Mouse (Mus musculus) forebrain, embryonic 10.5 days (tissue): Measurements from ENCODE around the gene Ccdc50. TPM values are rescaled to one million over a fixed set of nuclear protein-coding genes. Genes with fewer than 3 reads are reported as not detected.

Source experiments
- DNase-seq: peaks from one replicate; pipeline ENCODE4 v3.0.0-alpha.2; 2017; ENCODE audit warnings: low spot score; ENCODE audit errors: extremely low spot score
- H3K27ac ChIP-seq: fragments of 300-500 bp; sonication (generic); 2 replicates; pipeline ENCODE4 v1.5.1; 2016; ENCODE audit warnings: mild to moderate bottlenecking
- H3K27me3 ChIP-seq: fragments of 300-500 bp; sonication (generic); 2 replicates; pipeline ENCODE4 v1.6.1; 2016; ENCODE audit warnings: mild to moderate bottlenecking; ENCODE audit not compliant: poor library complexity, severe bottlenecking
- H3K36me3 ChIP-seq: fragments of 300-500 bp; sonication (generic); replicated peaks from 2 replicates; pipeline ENCODE4 v1.6.1; 2016; ENCODE audit warnings: mild to moderate bottlenecking, moderate library complexity
- H3K4me1 ChIP-seq: fragments of 300-500 bp; sonication (generic); 2 replicates; pipeline ENCODE4 v1.6.1; 2016
- H3K4me3 ChIP-seq: fragments of 300-500 bp; sonication (generic); 2 replicates; pipeline ENCODE4 v1.5.1; 2016; ENCODE audit warnings: mild to moderate bottlenecking, moderate library complexity
- H3K9me3 ChIP-seq: fragments of 300-500 bp; sonication (generic); 2 replicates; pipeline ENCODE4 v1.6.1; 2016; ENCODE audit warnings: mild to moderate bottlenecking, moderate library complexity
- WGBS: fragments of 180-500 bp; shearing (Covaris S2); methylation state at CpG from one replicate; pipeline ENCODE4 v1.1.7; 2016; 5-methylcytosine and 5-hydroxymethylcytosine counted together
- polyA plus RNA-seq: library from polyadenylated mRNA; unstranded; fragments of >200 nt; fragmentation: Nextera tagmentation; extraction: Ambion mirVana; gene quantifications from 2 replicates; pipeline ENCODE4 v1.2.1, GENCODE M21; 2016

Ccdc50 gene
- polyA plus RNA-seq, 1 experiment from 2014 or later = 55.0 TPM

- no peaks in the 10 kb centered on the region for H3K9me3 ChIP-seq
- H3K36me3 ChIP-seq = no peaks in the 10 kb centered on the region
- no peaks in the 10 kb centered on the region for H3K4me1 ChIP-seq
- H3K4me3 ChIP-seq = no peak overlapping the region
- 94% methylated on average over 1 of the region's 1 CpGs for whole genome bisulfite sequencing
- H3K27me3 ChIP-seq = no peaks in the 10 kb centered on the region
- no peak overlapping the region for H3K27ac ChIP-seq
- DNase-seq = no peak
Observed at GRCm38 (mm10) chr16:27483834-27484233, 95.2 kb downstream of the Ccdc50 start.

Other genes with a start within 250 kb of the Ccdc50 start
- gene Ostn, start 81.4 kb upstream of the Ccdc50 start, polyA plus RNA-seq = not detected in 2 replicates
- not detected in 2 replicates for gene Uts2b, start 18.6 kb upstream of the Ccdc50 start, polyA plus RNA-seq